Mouse (Mus musculus): ENCODE measurements around the gene Tmem231.
"Not testable (repeated sequence)": the region's sequence is repeated elsewhere in the genome, so short reads cannot be mapped to it uniquely, and the experiment has no call there.

Gene Tmem231

DNA sequence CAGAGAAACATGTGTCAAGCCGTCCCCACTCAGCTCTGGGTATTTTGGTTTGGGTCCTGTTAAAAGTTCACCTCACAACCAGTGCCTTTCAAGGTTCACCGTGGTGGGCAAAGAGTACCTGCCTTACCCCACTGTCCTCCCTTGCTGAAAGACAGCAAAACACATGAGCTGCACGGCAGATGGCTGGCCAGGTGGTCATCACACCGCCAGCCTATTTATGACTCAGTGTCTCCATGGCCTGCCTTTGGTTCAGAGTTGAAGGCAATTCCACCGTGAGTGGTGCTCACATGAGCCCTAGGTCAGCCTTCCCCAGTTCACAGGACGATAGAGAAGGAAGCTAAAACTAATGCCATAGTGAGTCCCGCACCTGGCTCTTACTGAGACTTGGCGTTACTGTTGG lies 14.3 kb upstream of the Tmem231 start:
- no peak for DNase-seq (ENCODE audit: low spot score)

DNA sequence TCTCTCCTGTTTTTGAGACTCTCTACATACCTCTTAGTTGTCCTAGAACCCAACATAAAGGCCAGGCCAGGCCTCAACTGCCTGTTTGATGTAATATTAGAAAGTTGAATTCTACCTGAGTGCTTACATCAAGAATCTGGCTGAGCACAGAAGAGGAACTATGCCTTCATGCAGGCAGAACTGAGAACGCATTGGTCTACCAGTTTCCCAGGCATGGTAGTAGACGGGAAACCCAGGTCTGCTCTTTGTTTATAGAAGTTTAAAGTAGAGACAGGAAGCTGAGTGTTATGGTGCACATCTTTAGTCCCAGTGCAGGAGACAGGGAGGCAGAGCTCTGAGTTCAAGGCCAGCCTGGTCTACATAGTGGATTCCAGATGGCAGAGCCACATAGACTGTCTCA lies 13.5 kb upstream of the Tmem231 start:
- no peak for DNase-seq (ENCODE audit: low spot score)

DNA sequence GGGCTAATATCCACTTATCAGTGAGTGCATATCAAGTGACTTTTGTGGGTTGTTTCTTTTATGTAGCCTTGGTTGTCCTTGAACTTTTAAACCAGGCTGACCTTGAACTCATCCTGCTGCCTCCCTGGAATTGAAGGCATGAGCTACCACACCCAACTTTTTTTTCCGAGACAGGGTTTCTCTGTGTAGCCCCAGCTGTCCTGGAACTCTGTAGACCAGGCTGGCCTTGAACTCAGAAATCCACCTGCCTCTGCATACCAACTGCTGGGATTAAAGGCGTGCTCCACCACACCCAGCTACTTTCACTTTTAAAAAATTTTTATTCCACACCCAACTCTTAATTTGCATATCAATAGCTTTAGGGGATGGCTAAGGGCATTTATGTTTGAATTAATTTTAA lies 9.9 kb upstream of the Tmem231 start:
- no peak for DNase-seq (ENCODE audit: low spot score)

- DNase-seq (ENCODE audit: low spot score): peak; percentile 51
These were observed 7.4 kb upstream of the Tmem231 start for GRCm38 (mm10) chr8:111941101-111941454.

DNA sequence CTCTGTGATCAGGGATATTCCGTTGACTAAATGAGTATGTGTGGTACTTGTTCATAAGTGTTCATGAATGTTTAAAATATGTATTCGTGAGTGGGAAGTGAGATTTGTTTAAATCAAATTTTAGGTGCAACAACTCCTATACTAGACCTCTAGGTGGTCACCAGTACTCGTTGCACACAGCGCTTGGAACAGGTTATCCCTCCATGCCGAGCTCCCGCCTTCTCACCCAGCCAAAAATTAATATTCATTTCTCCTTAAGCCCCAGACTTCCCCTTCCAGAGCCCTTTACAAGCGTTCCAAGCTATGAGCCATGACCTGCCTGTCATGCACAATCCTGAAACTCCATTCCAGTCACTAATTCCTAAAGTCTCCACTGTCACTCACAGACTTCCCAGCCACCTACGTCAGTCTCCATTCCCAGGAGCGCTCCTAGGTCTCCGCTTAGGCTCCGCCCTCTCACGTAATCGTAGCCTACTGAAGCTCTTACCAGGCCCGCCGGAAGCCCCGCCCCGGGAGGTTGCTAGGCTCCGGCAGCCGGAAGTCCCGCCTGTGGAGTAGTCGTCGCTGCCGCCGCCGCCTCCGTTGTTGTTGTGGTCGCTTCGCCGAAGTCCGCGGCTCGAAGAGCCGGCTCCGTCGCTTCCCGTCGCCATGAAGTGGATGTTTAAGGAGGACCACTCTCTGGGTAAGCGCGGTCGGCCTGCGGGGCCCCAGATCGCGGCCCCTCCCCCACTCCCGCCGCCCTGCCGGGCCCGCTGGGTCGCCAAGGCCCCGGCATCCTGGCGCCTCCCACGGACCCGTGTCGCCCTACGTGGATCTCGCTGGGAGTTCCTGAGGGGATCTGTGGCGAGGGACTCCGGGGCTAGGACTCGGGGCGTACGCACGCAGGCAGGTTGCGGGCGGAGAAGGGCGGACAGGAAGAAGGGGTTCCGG lies 6.8 kb upstream of the Tmem231 start, which contains the start of gene Gabarapl2:
TSS of gene Gabarapl2 (plus strand) at position 533 of the 930 bp plus-strand sequence.
- DNase-seq (ENCODE audit: low spot score): peak; percentile 96

DNA sequence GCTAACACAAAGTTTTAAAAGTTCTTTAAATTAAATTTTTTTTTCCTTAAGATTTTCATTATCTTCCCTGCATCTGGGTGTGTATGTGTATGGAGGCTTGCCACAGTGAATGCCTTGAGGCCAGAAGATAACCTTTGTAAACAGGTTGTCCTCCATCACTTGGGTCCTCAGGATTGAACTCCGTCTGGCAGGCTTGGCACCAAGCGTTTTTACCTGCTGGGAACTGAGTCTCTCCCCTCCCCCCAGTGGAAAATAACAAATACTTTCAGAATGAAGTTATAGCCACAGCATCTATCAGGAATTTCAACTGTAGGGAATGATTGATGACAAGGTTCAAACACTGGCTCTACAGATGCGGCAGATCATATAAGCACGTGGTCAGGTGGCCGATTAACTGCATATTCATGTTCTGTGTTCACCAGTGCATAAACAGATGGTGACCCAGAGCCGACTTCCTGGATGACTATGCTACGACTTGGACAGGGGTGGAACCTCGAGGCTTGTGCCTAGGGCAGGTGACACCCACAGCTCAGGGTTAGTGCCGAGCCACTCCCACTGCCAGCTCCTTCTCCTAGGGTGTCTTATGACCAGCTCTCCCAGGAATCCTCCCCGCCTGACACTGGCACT lies 5.9 kb upstream of the Tmem231 start:
- DNase-seq (ENCODE audit: low spot score): peak; percentile 16

DNA sequence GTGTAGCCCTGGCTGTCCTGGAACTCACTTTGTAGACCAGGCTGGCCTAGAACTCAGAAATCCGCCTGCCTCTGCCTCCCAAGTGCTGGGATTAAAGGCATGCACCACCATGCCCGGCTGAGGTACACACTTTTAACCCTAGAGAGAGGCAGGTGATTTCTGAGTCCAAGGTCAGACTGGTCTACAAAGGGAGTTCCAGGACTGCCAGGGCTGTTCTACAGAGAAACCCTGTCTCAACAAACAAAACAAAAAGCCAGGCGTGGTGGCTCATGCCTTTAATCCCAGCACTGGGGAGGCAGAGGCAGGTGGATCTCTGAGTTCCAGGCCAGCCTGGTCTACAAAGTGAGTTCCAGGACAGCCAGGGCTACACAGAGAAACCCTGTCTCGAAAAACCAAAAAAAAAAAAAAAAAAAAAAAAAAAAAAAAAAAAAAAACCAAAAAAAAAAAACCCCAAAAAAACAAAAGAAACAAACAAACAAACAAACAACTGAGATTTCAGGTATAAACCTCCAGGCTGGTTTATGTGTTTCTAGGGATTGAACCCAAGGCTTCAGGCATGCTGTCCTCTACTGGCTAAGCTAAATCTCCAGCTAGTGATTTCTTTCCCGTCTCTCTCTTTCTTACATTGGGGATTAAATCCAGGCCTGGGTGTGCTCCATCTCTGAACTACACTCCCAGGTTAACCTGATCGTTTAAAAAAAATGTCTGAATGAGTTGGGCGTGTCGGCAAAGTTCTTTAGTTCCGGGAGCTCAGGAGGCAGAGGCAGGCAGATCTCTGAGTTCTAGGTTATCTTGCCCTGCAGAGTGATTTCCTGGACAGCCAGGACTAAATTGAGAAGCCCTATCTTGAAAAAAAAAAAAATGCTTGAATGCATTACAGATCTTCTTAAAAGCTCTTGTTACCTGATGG lies 4.7 kb upstream of the Tmem231 start:
- DNase-seq (ENCODE audit: low spot score): not testable (repeated sequence)

DNA sequence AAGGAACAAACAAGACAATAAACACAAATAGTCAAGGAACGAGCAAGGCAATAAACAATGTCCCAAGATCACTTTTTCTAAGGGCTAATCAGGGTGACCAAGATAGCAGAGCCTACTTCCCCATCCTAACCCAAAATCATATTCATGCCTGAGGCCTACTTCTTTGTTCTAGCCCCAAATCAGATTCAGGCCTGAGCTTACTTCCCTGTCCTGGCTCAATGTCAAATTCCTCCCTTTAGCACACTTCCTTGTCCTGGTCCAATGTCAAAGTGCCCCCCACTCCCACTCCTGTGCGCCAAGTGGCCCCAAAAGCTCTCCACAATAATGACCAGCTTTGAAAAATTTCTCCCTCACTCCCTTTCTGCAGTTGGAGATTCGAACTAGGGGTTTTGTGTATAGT lies 3.5 kb upstream of the Tmem231 start:
- no peak for DNase-seq (ENCODE audit: low spot score)

GRCm38 (mm10) chr8:111934201-111934600 lies 520 bp upstream of the Tmem231 start:
- DNase-seq (ENCODE audit: low spot score): no peak

GRCm38 (mm10) chr8:111932580-111933336 lies 923 bp downstream of the Tmem231 start:
- DNase-seq (ENCODE audit: low spot score): peak; percentile 60

GRCm38 (mm10) chr8:111931721-111932120 lies 2.0 kb downstream of the Tmem231 start:
- DNase-seq (ENCODE audit: low spot score): no peak

GRCm38 (mm10) chr8:111929648-111930344 lies 3.9 kb downstream of the Tmem231 start:
- DNase-seq (ENCODE audit: low spot score): no peak

DNA sequence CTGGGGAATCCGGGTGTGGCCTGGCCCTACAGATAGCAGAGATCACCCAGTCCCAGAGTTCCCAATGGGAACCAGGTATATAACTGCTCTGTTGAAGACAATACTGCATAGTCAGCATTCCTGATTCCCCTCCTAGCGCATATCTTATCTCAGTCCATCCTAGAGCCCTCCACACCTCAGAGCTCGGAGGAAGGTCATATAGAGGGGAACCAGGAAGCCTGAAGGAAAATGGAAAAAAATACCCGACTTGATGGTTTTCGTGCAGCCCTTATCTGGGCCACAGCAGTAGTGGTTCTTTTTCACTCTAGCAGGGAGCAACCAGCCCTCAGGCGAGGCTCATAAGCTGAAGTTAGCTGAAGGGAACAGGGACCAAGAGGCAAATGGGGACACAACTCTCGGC lies 8.7 kb downstream of the Tmem231 start:
- no peak for DNase-seq (ENCODE audit: low spot score)

DNA sequence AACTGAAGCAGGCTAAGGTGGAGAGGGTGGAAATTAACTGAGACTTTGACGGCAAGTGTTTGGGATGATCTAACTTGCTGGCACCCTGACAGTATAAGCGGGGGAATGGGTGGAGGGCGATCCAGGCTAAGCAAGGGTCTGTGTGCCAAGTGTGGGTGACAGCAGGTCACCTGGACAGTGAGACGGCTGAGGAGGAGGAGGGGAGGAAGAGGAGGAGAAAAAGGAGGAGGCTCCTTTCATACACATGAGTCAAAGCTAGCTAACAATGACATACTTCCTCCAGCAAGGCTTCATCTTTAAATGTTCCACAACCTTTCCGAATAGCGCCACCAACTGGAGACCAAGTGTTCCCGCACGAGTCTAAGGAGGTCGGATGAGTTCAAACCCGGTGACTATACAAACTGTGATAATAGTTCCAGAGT lies 10.3 kb downstream of the Tmem231 start:
- peak; percentile 29 for DNase-seq (ENCODE audit: low spot score)

DNA sequence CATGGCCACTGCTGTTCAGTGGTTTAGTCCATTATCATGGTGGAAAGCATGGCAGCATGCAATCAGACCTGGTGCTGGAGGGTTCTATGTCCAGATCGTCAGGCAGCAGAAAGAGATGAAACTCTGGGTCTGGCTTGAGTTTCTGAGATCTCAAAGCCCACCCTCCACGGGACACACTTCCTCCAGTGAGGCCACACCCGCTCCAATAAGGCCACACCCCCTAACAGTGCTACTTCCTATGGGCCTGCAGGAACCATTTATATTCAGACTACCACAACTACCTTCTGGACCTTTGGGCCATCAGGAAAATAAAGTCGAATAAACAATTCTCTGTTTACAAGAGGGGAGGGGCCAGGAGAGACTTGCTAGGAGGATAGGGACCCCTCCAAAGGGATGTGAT lies 12.7 kb downstream of the Tmem231 start:
- no peak for DNase-seq (ENCODE audit: low spot score)

DNA sequence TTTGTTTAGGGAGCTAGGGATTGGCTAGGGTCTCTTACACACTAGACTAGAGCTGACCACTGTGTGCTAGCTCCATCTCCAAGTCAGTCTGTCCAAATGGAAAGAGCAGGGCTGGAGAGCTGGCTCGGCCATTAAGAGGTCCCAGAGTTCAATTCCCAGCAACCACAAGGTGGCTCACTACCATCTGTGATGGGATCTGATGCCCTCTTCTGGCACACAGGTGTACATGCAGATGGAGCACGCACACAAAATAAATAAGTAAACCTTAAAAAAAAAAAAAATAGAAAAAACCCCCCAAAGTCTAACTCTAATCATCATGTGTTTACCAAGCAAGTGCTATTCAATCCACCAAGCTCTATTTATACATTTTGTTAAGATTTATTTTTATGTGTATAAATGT lies 14.0 kb downstream of the Tmem231 start:
- DNase-seq (ENCODE audit: low spot score): no peak

- no peak for DNase-seq (ENCODE audit: low spot score)
These were observed 20.7 kb downstream of the Tmem231 start for GRCm38 (mm10) chr8:111912860-111913432.

DNA sequence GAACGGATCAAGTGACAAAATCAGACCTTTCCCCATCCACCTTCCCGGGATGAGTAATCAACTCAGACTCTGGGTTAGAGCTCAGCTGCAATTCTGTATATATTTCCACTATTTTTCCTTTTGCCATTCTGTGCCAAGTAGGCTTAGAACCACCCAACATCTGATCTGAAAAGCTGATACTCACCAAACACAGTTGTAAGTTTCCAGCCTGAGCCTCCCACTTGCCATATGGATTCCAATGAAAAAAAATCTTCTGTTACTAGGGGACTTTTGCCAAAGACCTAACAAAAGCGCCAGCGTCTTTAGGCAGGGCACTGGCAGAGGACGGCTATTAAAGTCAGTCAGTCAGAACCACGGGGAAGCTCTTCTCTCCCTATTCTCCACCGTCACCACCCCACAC lies 22.1 kb downstream of the Tmem231 start:
- no peak for DNase-seq (ENCODE audit: low spot score)

DNA sequence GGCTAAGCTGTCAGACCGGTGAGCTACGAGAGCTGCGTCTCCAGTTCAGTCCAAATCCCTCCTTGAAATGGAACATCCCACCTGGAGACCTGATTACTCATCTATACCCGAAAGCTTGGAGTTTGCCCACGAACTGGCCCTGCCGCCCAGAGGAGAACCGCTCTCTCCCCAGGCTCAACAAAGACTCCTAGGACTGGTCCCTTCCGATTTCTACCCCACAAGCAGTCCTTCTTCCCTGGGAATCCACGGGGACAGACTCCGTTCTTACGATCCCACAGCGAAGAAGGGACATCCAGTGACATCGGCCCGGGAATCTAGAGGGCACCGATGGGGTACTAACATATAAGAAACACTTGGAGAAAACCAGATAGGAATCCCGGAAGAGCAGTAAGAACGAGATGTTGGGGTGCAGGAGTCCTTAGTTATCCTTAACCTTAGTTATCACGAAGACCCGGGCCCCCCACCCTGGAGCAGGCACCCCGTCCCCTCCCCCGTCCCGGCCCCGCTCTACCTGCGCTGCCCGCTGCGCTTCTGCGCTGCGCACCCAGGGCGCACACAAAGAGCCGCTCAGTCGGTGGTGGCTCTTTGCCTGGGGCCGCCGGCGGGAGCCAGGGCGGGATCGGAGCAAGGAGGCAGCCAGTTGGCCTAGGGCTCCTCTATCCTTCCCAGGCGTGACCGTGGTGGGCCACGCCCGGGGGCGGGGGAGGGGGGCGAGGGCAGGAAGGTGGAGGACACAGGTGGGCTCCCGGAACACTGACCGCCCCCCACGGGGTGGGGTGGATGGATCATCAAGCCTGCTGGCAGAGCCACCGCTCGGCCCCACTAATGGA lies 23.8 kb downstream of the Tmem231 start, which contains the start of gene Chst5:
TSS of gene Chst5 (minus strand) at position 827 of the 830 bp plus-strand sequence.
- peak; percentile 10 for DNase-seq (ENCODE audit: low spot score)

Measured in ovary, postnatal 36 days (tissue).